Mouse (Mus musculus): Measurements from ENCODE around the gene Sbp. TPM values are rescaled to one million over a fixed set of nuclear protein-coding genes. Genes with fewer than 3 reads are reported as not detected.
"Not testable (repeated sequence)": the region's sequence is repeated elsewhere in the genome, so short reads cannot be mapped to it uniquely, and the experiment has no call there.

Gene Sbp
- polyA plus RNA-seq (2016; fragmentation: Nextera tagmentation; extraction: Ambion mirVana) = not detected in 2 replicates

DNA sequence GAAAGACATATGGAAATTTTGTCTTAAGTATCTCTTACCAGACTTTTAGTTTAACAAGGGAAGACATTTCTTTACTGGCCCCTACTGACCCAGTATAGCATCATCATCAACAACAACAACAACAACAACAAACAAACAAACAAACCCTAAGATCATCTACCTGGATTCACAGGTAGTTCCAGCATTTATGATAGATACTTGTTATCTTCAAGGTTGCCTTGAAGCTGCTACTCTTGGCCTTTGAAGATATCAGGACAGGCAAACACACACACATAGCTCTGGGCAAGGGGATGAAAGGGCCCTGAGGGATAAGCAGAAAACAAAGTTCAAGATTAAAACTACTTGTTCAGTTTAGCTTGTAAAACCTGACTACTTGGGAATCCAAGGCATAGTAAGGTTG, at the start of gene Sbp:
Gene Sbp (plus strand): TSS at position 301 of the 400 bp plus-strand sequence.
- Histone ChIP-seq H3K9me3 (replicated peaks) (no peaks in the 10 kb centered on the region), H3K27ac (replicated peaks) (no peak within 1 kb of the TSS), H3K36me3 (no peaks in the 10 kb centered on the region), H3K4me3 (no peak within 1 kb of the TSS), H3K4me1 (no peaks in the 10 kb centered on the region), H3K27me3 (ENCODE audit: low read depth, poor library complexity, severe bottlenecking) (no peaks in the 10 kb centered on the region)
- DNase-seq (ENCODE audit: low spot score) = no peak

DNA sequence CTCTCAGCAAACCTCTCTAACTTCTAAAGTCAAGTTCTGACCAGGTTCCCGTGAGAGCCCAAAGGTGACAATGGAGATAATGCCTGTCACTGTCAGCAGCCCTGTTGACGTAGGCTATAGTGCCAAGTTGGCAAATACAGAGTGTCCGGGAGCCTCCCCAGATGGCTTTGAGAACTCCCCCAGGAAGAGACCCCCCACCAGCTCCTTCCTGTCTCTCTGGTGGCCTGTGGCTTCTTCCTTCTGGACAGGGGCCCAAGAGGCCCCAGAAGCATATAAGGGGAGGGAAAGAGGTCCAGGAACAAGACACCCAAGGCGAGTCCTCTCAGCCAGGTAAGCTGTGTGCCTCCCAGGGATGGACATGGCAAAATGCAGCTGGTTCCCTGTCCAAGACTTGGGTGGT, 24.3 kb upstream of the Sbp start, which contains the start of gene Dcpp3:
Gene Dcpp3 (plus strand): TSS at position 301 of the 400 bp plus-strand sequence.
- DNase-seq (ENCODE audit: low spot score); H3K27ac ChIP-seq (replicated peaks); H3K4me3 ChIP-seq; H3K9me3 ChIP-seq (replicated peaks); H3K27me3 ChIP-seq (ENCODE audit: low read depth, poor library complexity, severe bottlenecking); H3K4me1 ChIP-seq; H3K36me3 ChIP-seq: not testable (repeated sequence)
- WGBS = 83% methylated on average over 4 of the region's 4 CpGs

DNA sequence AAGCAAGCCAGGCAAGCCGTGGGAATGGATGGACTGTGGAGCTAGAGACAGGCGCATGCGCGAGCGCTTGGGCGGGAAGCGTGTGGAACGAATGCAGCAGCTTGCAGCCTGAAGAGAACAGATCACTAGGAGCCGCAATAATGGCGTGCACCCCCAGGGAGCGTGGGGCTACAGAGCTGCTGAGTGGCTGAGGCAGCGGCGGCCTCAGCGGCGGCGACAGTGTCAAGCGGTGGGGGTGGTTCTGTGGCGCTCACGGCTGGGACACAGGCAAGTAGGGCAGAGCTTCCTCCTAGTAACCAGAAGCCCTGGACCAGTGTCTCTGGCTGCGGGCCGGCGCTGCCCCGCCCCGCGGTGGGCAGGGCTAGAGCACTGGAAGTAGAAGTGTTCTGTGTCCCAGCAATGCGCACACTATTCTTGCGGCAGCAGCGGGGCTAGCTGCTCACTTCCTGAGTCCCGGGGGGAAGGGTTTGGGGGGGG, 16.9 kb upstream of the Sbp start:
- peak overlapping the region; percentile 62 for H3K4me3 ChIP-seq
- peaks cover 25% of the 10 kb centered on the region for H3K4me1 ChIP-seq
- no peaks in the 10 kb centered on the region for H3K9me3 ChIP-seq (replicated peaks)
- no peaks in the 10 kb centered on the region for H3K36me3 ChIP-seq
- H3K27me3 ChIP-seq (ENCODE audit: low read depth, poor library complexity, severe bottlenecking) = peaks cover 6% of the 10 kb centered on the region; the same call in 1 of the 2 replicates
- peak; percentile 94 for DNase-seq (ENCODE audit: low spot score)
- WGBS = under 1% methylated on average over 29 of the region's 29 CpGs
- peak overlapping the region; percentile 91 for H3K27ac ChIP-seq (replicated peaks)

- H3K4me1 ChIP-seq = peaks cover 25% of the 10 kb centered on the region
- peak overlapping the region; percentile 91 for H3K27ac ChIP-seq (replicated peaks)
- WGBS = under 1% methylated on average over 14 of the region's 14 CpGs
- peaks cover 6% of the 10 kb centered on the region; the same call in 1 of the 2 replicates for H3K27me3 ChIP-seq (ENCODE audit: low read depth, poor library complexity, severe bottlenecking)
- H3K4me3 ChIP-seq = peak overlapping the region; percentile 62
- no peaks in the 10 kb centered on the region for H3K36me3 ChIP-seq
- peak; percentile 71 for DNase-seq (ENCODE audit: low spot score)
- no peaks in the 10 kb centered on the region for H3K9me3 ChIP-seq (replicated peaks)
These were observed 16.4 kb upstream of the Sbp start for GRCm38 (mm10) chr17:23925090-23925493.

- peaks cover 7% of the 10 kb centered on the region; the same call in 1 of the 2 replicates for H3K4me1 ChIP-seq
- WGBS = 84% methylated on average over 5 of the region's 5 CpGs
These were observed 10.3 kb upstream of the Sbp start for GRCm38 (mm10) chr17:23931157-23931556.

GRCm38 (mm10) chr17:23947486-23947885, 6.0 kb downstream of the Sbp start:
- not testable (repeated sequence) for H3K4me3 ChIP-seq; H3K9me3 ChIP-seq (replicated peaks); H3K4me1 ChIP-seq; DNase-seq (ENCODE audit: low spot score); H3K36me3 ChIP-seq; H3K27me3 ChIP-seq (ENCODE audit: low read depth, poor library complexity, severe bottlenecking); H3K27ac ChIP-seq (replicated peaks)
- WGBS = 90% methylated on average over 4 of the region's 4 CpGs

More at GRCm38 (mm10) chr17:23931157-23931556, 10.3 kb upstream of the Sbp start:
- Histone ChIP-seq H3K36me3 (no peaks in the 10 kb centered on the region), H3K27ac (replicated peaks) (no peak overlapping the region), H3K4me3 (no peak overlapping the region), H3K27me3 (ENCODE audit: low read depth, poor library complexity, severe bottlenecking) (peaks cover 6% of the 10 kb centered on the region; the same call in 1 of the 2 replicates), H3K9me3 (replicated peaks) (no peaks in the 10 kb centered on the region)
- DNase-seq (ENCODE audit: low spot score) = no peak

- WGBS = 75% methylated on average over 2 of the region's 2 CpGs
- Histone ChIP-seq H3K4me3 (no peak overlapping the region), H3K27me3 (ENCODE audit: low read depth, poor library complexity, severe bottlenecking) (no peaks in the 10 kb centered on the region), H3K9me3 (replicated peaks) (no peaks in the 10 kb centered on the region), H3K4me1 (no peaks in the 10 kb centered on the region), H3K36me3 (no peaks in the 10 kb centered on the region), H3K27ac (replicated peaks) (no peak overlapping the region)
- DNase-seq (ENCODE audit: low spot score) = no peak
These were observed 7.6 kb downstream of the Sbp start for GRCm38 (mm10) chr17:23949068-23949467.

GRCm38 (mm10) chr17:23950828-23951227, 9.4 kb downstream of the Sbp start:
- WGBS = 81% methylated on average over 4 of the region's 4 CpGs
- not testable (repeated sequence) for DNase-seq (ENCODE audit: low spot score); H3K36me3 ChIP-seq; H3K27me3 ChIP-seq (ENCODE audit: low read depth, poor library complexity, severe bottlenecking); H3K4me1 ChIP-seq; H3K9me3 ChIP-seq (replicated peaks); H3K27ac ChIP-seq (replicated peaks); H3K4me3 ChIP-seq

- H3K27me3 ChIP-seq (ENCODE audit: low read depth, poor library complexity, severe bottlenecking) = peaks cover 3% of the 10 kb centered on the region; the same call in 1 of the 2 replicates
- no peaks in the 10 kb centered on the region for H3K9me3 ChIP-seq (replicated peaks)
- no peak within 1 kb of the TSS for H3K4me3 ChIP-seq
- no peaks in the 10 kb centered on the region for H3K36me3 ChIP-seq
- no peak for DNase-seq (ENCODE audit: low spot score)
- peaks cover 5% of the 10 kb centered on the region; the same call in 1 of the 2 replicates for H3K4me1 ChIP-seq
- 82% methylated on average over 5 of the region's 5 CpGs for WGBS
- H3K27ac ChIP-seq (replicated peaks) = no peak within 1 kb of the TSS
These were observed 13.7 kb downstream of the Sbp start, which contains the start of gene Sbpl for GRCm38 (mm10) chr17:23955174-23955573. Gene Sbpl, minus strand, starts transcription at chr17:23955274.

DNA sequence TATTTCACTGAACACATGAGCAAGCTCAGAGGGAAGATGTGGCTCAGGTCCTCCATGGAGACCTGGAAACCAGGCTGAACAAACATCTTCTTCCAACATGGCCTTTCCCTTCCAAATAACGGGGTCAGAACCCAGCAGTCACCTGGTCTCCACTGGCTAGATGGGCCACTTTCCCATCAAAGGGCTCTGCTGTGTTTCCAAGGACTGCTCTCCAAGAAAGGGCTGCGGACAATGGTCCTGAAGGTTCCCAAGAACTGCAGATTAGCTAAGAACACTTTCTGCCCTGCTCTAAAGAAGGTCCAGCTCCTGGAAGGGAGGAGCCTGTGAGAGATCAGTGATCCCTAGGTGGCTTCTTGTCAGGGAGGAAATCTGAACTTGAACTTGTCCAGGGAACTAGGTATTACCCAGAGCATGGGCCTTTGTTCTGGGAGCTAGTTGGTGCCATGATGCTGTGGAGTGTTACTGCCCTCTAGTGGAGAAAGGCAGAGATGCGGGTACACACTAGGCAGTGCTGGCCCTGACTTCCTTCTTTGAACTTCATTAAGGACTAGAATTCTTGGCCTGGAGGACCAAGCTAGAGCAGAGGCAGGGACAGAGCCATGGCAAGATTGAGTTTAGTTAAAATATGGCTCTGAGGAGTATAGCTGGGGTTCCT, 18.7 kb downstream of the Sbp start:
- WGBS = 41% methylated on average over 3 of the region's 3 CpGs
- Histone ChIP-seq H3K9me3 (replicated peaks) (no peaks in the 10 kb centered on the region), H3K27ac (replicated peaks) (peak overlapping the region; percentile 72)

DNA sequence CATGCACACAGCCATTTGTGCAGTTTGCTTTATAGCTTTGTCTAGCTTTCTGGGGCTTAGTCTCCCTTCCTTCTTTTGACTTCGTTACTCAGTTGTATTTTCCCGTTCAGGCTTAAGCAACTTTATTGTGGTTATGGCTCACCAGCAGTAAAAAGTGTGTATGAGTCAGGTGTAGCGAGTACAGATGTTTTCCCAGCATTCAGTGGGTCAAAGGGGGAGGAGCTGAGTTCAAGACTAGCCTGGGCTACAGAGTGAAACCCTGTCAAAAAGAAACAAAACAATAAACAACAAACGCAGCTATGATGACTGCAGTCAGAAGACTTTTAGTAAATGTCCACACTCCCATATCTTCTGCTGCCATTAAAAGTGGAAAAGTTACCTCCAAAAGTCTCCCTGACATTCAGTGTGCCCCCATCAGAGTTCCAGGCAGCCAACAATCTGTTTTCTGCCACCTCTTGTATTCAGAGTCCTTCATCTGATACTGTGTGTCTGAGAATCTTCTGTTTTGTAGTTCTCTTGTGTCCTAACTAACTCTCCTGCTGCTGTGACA, 20.2 kb downstream of the Sbp start:
- H3K9me3 ChIP-seq (replicated peaks) = no peaks in the 10 kb centered on the region
- H3K27ac ChIP-seq (replicated peaks) = no peak overlapping the region
- 60% methylated on average over 4 of the region's 4 CpGs for WGBS
- H3K36me3 ChIP-seq = no peaks in the 10 kb centered on the region
- peaks cover 3% of the 10 kb centered on the region; the same call in 1 of the 2 replicates for H3K27me3 ChIP-seq (ENCODE audit: low read depth, poor library complexity, severe bottlenecking)
- DNase-seq (ENCODE audit: low spot score) = no peak
- H3K4me3 ChIP-seq = no peak overlapping the region
- peaks cover 13% of the 10 kb centered on the region for H3K4me1 ChIP-seq

More for the DNA sequence above, 18.7 kb downstream of the Sbp start:
- H3K36me3 ChIP-seq = no peaks in the 10 kb centered on the region
- DNase-seq (ENCODE audit: low spot score) = peak; percentile 86
- peaks cover 3% of the 10 kb centered on the region; the same call in 1 of the 2 replicates for H3K27me3 ChIP-seq (ENCODE audit: low read depth, poor library complexity, severe bottlenecking)
- H3K4me1 ChIP-seq = peaks cover 5% of the 10 kb centered on the region; the same call in 1 of the 2 replicates
- no peak overlapping the region for H3K4me3 ChIP-seq

DNA sequence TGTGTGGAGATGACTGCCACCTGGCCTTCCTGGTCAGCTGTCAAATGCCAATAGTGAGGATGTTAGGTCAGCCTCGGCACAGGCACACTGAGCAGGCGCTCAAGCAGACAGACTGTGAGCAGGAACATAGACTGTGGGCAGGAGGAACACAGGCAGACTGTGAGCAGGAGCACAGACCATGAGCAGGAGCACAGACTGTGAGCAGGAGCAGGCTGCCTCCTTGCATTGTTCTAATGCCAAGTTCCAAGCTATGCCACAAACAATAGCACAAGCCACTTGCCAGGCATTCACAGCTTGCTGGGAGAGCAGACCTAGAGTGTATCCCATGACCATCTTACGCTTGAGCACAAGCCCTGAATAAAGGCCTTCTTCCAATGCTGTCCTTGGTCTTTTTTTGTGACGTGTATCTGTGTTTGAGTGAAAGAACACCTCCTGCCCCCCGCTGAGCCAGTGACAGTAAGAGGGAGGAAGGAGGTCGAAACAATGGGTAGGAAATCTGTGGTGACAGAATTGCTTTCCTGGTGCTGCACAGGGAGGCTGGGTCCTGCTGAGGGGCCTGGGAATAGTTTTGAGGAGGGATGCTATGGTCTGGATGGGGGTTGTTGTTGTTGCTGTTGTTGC, 24.4 kb downstream of the Sbp start:
- no peak overlapping the region for H3K27ac ChIP-seq (replicated peaks)
- H3K36me3 ChIP-seq = no peaks in the 10 kb centered on the region
- DNase-seq (ENCODE audit: low spot score) = no peak
- H3K4me3 ChIP-seq = no peak overlapping the region
- no peaks in the 10 kb centered on the region for H3K9me3 ChIP-seq (replicated peaks)
- no peaks in the 10 kb centered on the region for H3K27me3 ChIP-seq (ENCODE audit: low read depth, poor library complexity, severe bottlenecking)
- peaks cover 8% of the 10 kb centered on the region for H3K4me1 ChIP-seq
- 45% methylated on average over 6 of the region's 6 CpGs for WGBS

All from midbrain, embryonic 10.5 days (tissue).